Mouse (Mus musculus) megakaryocyte progenitor cell, adult 5-6 weeks (primary cell): ENCODE measurements at regions not wholly inside any gene's neighbourhood (a gene's known extent, or its start where the extent isn't known, plus 50 kb on each side); places are given as distances from the start of the nearest gene placed in this dataset.
A peak's percentile ranks its signal among the peaks of the same experiment; 100 is the strongest.

Experiments
- ATAC-seq: replicated peaks from 2 replicates; pipeline ENCODE4 v1.8.0; 2016; ENCODE audit warnings: mild to moderate bottlenecking, moderate TSS enrichment, inconsistent platforms; ENCODE audit not compliant: poor library complexity

DNA sequence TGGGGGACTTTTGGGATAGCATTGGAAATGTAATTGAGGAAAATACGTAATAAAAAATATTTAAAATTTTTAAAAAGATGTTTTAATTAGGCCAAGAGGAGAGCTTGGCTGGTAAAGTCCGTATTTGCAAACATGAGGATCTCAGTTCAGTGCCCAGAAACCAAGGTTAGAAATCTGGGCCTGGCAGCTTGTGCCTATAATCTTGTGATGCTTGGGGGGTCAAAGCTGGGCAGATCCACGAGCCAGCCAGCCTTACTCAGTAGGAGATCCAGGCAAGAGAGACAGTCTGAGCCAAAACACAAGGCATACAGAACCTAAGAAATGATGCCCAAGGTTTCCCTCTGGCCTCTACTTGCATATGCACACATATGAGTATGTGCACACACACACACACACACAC is 54.1 kb upstream of the Cxadr start:
- ATAC-seq = no peak

GRCm38 (mm10) chr16:78242678-78243077 is 58.6 kb upstream of the Cxadr start:
- ATAC-seq = no peak

DNA sequence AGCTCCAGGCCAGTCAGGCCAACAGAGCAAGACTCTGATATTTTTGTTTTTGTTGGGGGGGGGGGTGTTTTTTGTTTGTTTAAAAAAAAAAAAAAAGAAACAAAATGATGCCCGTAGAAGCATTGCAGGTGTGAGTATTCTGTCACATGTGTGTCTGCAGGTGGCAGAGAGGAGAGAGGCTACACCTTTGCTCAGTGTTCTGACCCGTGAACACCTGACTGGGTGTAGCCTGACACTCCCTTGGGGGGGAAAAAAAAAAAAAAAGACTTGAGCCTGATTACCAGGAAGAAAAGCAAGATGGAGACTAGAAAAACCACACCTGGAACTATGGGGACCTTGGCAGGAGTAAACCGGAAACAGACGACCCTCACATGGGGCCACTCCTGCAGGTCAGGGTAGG is 61.1 kb upstream of the Cxadr start:
- ATAC-seq = no peak

DNA sequence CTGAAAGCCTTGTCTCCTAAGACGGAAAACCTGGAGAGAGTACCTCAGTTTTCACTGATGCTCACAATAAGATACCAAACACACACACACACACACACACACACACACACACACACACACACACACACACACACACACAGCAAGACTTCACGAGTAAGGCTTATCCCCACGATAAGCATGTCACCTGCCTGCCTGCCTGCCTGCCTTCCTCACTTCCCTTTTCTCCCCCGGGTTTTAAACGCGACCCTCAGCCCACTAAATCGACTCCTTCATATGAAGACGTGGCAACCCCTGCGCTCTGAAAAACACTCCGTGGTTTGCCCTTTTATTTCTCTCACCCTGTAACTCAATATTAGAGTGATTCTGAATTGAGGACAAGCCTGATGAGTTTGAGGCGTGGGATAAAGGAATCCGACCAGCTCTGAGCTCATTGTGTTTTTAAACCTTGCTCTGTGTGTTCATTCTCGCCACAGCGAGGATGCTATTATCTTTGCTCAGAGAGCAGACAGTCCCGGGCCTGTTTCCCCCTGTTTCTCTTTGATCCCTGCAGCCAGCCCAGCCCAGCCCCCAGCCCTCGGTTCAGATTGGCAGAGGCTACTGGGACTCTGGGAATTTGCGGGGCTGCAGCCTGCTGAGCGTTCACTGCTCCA is 63.1 kb upstream of the Cxadr start:
- ATAC-seq = peak; percentile 65

DNA sequence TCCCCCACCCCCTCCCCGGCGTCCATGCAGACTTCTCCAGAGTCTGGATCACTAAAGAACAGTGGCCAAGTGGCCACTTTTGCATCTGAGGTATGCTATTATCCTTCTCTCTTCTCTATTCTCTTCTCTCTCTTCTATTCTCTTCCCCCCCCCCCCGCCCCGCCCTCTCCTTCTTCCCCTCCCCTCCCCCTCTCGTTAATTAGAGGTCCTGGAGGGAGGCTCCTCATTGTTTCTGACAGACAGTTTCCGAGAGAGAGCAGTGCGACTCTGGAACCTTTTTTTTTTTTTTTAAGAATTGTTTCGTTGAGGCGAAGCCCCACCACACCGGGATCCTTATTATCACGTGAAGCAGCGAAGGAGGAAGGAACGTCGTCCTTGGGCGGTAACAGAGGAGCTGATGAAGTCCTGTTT is 63.6 kb upstream of the Cxadr start:
- peak; percentile 53 for ATAC-seq

DNA sequence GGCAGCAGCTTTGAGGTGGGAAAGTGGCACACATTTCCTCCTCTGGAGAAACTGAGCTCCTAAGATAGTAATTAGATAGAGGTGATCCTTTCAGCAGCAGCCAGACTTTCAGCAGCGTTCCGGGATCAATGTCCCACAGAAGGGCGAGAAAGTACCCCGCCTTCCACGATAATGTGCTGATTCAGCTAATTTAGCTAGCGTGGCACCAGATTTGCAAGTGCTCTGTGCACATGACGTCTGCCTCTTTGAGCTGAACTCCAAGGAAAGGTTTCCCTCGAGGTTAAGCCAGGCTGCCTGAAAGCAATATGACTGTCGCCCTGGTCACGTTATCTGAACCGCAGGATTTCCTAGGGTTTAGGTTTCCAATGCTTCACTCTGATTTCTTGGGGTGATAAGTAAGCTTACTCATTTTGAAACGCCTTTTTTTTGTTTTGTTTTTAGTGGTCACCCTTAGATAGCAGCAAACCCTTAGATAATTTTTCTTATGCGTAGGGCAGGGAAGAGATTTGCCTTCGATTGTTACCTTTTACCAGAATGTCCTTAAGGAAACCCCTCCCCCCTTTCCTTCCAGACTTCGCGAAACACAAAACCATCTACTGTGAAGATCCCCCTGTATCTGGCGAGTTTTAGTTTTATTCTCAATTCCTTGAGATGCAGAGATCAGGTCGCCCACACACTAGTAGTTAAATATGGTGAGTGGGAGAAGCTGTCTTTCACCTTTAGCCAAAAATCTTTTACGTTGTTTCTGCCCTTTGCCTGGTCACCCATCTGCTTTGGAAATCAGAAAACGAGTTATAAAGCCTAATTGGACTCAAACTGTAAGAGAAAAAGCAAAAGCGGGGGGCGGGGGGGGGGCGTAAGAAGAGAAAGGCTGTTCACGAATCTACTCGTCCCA is 64.3 kb upstream of the Cxadr start:
- ATAC-seq = peak; percentile 60

GRCm38 (mm10) chr16:78232205-78232604 is 69.1 kb upstream of the Cxadr start:
- ATAC-seq = peak; percentile 53

- ATAC-seq = no peak
Measured at GRCm38 (mm10) chr16:78229013-78229412, 72.3 kb upstream of the Cxadr start.

- no peak for ATAC-seq
Measured at GRCm38 (mm10) chr16:78222377-78222776, 78.9 kb upstream of the Cxadr start.

DNA sequence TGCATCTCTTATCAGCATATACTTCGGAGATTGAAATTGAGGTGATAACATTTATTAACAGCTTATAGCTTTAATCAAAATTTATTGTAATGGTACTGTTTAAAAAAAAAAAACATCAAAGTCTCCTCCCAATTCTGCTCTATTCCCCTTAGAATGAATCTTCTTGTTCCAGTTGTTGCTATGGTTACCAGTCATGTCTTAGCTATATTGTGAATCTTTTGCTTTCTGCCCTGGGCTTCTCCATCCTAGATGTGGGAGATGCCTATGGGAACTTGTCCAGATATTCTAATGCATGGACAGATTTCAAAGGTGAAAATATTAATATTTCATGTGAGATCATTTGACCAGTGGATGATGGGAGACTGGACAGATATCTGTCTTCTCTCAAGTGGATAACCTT is 79.5 kb upstream of the Cxadr start:
- ATAC-seq = no peak

GRCm38 (mm10) chr16:78217633-78218032 is 83.7 kb upstream of the Cxadr start:
- ATAC-seq = peak; percentile 84

- ATAC-seq = peak; percentile 82
Measured at GRCm38 (mm10) chr16:78216752-78217351, 84.4 kb upstream of the Cxadr start.

- no peak for ATAC-seq
Measured at GRCm38 (mm10) chr16:78211687-78212086, 89.6 kb upstream of the Cxadr start.

GRCm38 (mm10) chr16:78208321-78208720 is 93.0 kb upstream of the Cxadr start:
- no peak for ATAC-seq

- no peak for ATAC-seq
Measured at GRCm38 (mm10) chr16:78204332-78204731, 97.0 kb upstream of the Cxadr start.

GRCm38 (mm10) chr16:78200044-78200830 is 101.1 kb upstream of the Cxadr start:
- ATAC-seq = peak; percentile 13; the same call in 1 of the 2 replicates

- ATAC-seq = no peak
Measured at GRCm38 (mm10) chr16:78199252-78199651, 102.0 kb upstream of the Cxadr start.

DNA sequence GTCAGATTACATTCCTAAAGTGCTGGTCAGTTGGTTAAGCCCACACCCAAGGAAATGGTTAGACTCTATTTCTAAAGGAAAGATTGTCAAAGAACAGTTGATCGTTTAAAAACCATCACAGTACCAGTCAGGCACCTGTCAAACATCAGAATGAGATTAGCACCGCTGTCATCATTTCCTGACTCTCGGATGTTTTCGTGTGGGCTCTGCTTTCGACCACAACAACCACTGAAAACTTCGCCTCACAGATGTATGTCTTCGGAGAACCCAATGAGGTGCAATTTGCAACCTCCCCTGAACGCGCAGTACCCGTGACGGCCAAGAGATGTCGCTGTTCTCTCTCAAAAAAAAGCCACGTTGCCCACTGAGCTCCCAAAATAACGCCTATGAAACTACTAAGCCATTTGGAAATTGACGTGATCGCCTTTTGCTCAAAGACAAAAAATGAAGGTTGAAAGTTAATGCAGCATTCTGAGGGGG is 102.6 kb upstream of the Cxadr start:
- ATAC-seq = peak; percentile 85

GRCm38 (mm10) chr16:78197252-78197896 is 103.9 kb upstream of the Cxadr start:
- ATAC-seq = peak; percentile 76
